Mouse (Mus musculus): ENCODE data around the gene Drg1. TPM values are rescaled to one million over a fixed set of nuclear protein-coding genes. Genes with fewer than 3 reads are reported as not detected.

Gene Drg1
- polyA plus RNA-seq, 1 experiment from 2014 or later, result 212 TPM

GRCm38 (mm10) chr11:3247387-3247786 is 18.8 kb downstream of the Drg1 start:
- Histone ChIP-seq H3K27me3 (ENCODE audit: control insufficient read depth, insufficient read depth, low read depth, low read length) (no peaks in the 10 kb centered on the region), H3K4me3 (ENCODE audit: low read depth, low read length) (no peak overlapping the region), H3K4me1 (ENCODE audit: control insufficient read depth, insufficient read depth, low read length) (no peaks in the 10 kb centered on the region), H3K9me3 (replicated peaks; ENCODE audit: control insufficient read depth, low read length, poor library complexity, severe bottlenecking) (no peaks in the 10 kb centered on the region), H3K36me3 (ENCODE audit: control insufficient read depth, insufficient read depth, low read length) (peaks cover 57% of the 10 kb centered on the region), H3K27ac (ENCODE audit: low read length) (no peak overlapping the region), H3K4me2 (ENCODE audit: low read length) (no peak overlapping the region), H3K9ac (ENCODE audit: low read depth, low read length) (no peak overlapping the region)
- 100% methylated on average over 2 of the region's 2 CpGs for WGBS
- ATAC-seq, result no peak

- Histone ChIP-seq H3K9ac (ENCODE audit: low read depth, low read length) (no peak overlapping the region), H3K27ac (ENCODE audit: low read length) (no peak overlapping the region), H3K9me3 (replicated peaks; ENCODE audit: control insufficient read depth, low read length, poor library complexity, severe bottlenecking) (no peaks in the 10 kb centered on the region), H3K4me3 (ENCODE audit: low read depth, low read length) (no peak overlapping the region), H3K4me1 (ENCODE audit: control insufficient read depth, insufficient read depth, low read length) (no peaks in the 10 kb centered on the region), H3K27me3 (ENCODE audit: control insufficient read depth, insufficient read depth, low read depth, low read length) (no peaks in the 10 kb centered on the region), H3K4me2 (ENCODE audit: low read length) (no peak overlapping the region), H3K36me3 (ENCODE audit: control insufficient read depth, insufficient read depth, low read length) (peaks cover 54% of the 10 kb centered on the region)
- WGBS, result 80% methylated on average over 4 of the region's 4 CpGs
- ATAC-seq, result no peak
These were observed 22.4 kb downstream of the Drg1 start for GRCm38 (mm10) chr11:3243771-3244170.

- peaks cover 52% of the 10 kb centered on the region for H3K36me3 ChIP-seq (ENCODE audit: control insufficient read depth, insufficient read depth, low read length)
- no peak overlapping the region for H3K9ac ChIP-seq (ENCODE audit: low read depth, low read length)
- no peak overlapping the region for H3K27ac ChIP-seq (ENCODE audit: low read length)
- no peaks in the 10 kb centered on the region for H3K27me3 ChIP-seq (ENCODE audit: control insufficient read depth, insufficient read depth, low read depth, low read length)
- 96% methylated on average over 7 of the region's 7 CpGs for WGBS
- H3K9me3 ChIP-seq (replicated peaks; ENCODE audit: control insufficient read depth, low read length, poor library complexity, severe bottlenecking), result no peaks in the 10 kb centered on the region
- no peak overlapping the region for H3K4me3 ChIP-seq (ENCODE audit: low read depth, low read length)
- H3K4me2 ChIP-seq (ENCODE audit: low read length), result no peak overlapping the region
- H3K4me1 ChIP-seq (ENCODE audit: control insufficient read depth, insufficient read depth, low read length), result no peaks in the 10 kb centered on the region
- no peak for ATAC-seq
These were observed 23.8 kb downstream of the Drg1 start for GRCm38 (mm10) chr11:3242395-3242794.

GRCm38 (mm10) chr11:3235277-3235676 is 30.9 kb downstream of the Drg1 start:
- Histone ChIP-seq H3K4me1 (ENCODE audit: control insufficient read depth, insufficient read depth, low read length) (no peaks in the 10 kb centered on the region), H3K36me3 (ENCODE audit: control insufficient read depth, insufficient read depth, low read length) (peaks cover 39% of the 10 kb centered on the region), H3K4me2 (ENCODE audit: low read length) (no peak overlapping the region), H3K9ac (ENCODE audit: low read depth, low read length) (no peak overlapping the region), H3K9me3 (replicated peaks; ENCODE audit: control insufficient read depth, low read length, poor library complexity, severe bottlenecking) (no peaks in the 10 kb centered on the region), H3K27ac (ENCODE audit: low read length) (no peak overlapping the region), H3K4me3 (ENCODE audit: low read depth, low read length) (no peak overlapping the region), H3K27me3 (ENCODE audit: control insufficient read depth, insufficient read depth, low read depth, low read length) (no peaks in the 10 kb centered on the region)
- WGBS, result 77% methylated on average over 5 of the region's 5 CpGs
- no peak for ATAC-seq

- 89% methylated on average over 4 of the region's 4 CpGs for WGBS
- H3K4me3 ChIP-seq (ENCODE audit: low read depth, low read length), result no peak overlapping the region
- no peak for ATAC-seq
- H3K9me3 ChIP-seq (replicated peaks; ENCODE audit: control insufficient read depth, low read length, poor library complexity, severe bottlenecking), result no peaks in the 10 kb centered on the region
- H3K4me1 ChIP-seq (ENCODE audit: control insufficient read depth, insufficient read depth, low read length), result no peaks in the 10 kb centered on the region
- H3K36me3 ChIP-seq (ENCODE audit: control insufficient read depth, insufficient read depth, low read length), result peaks cover 43% of the 10 kb centered on the region
- no peak overlapping the region for H3K27ac ChIP-seq (ENCODE audit: low read length)
- H3K4me2 ChIP-seq (ENCODE audit: low read length), result no peak overlapping the region
- no peak overlapping the region for H3K9ac ChIP-seq (ENCODE audit: low read depth, low read length)
- no peaks in the 10 kb centered on the region for H3K27me3 ChIP-seq (ENCODE audit: control insufficient read depth, insufficient read depth, low read depth, low read length)
These were observed 32.5 kb downstream of the Drg1 start for GRCm38 (mm10) chr11:3233704-3234103.

- H3K27me3 ChIP-seq (ENCODE audit: control insufficient read depth, insufficient read depth, low read depth, low read length), result no peaks in the 10 kb centered on the region
- H3K4me1 ChIP-seq (ENCODE audit: control insufficient read depth, insufficient read depth, low read length), result no peaks in the 10 kb centered on the region
- no peak overlapping the region for H3K4me2 ChIP-seq (ENCODE audit: low read length)
- H3K4me3 ChIP-seq (ENCODE audit: low read depth, low read length), result no peak overlapping the region
- no peak overlapping the region for H3K9ac ChIP-seq (ENCODE audit: low read depth, low read length)
- H3K9me3 ChIP-seq (replicated peaks; ENCODE audit: control insufficient read depth, low read length, poor library complexity, severe bottlenecking), result no peaks in the 10 kb centered on the region
- no peak overlapping the region for H3K27ac ChIP-seq (ENCODE audit: low read length)
- H3K36me3 ChIP-seq (ENCODE audit: control insufficient read depth, insufficient read depth, low read length), result peaks cover 41% of the 10 kb centered on the region
- no peak for ATAC-seq
- 90% methylated on average over 3 of the region's 3 CpGs for WGBS
These were observed 34.0 kb downstream of the Drg1 start for GRCm38 (mm10) chr11:3232248-3232647.

- no peak overlapping the region for H3K4me3 ChIP-seq (ENCODE audit: low read depth, low read length)
- H3K27me3 ChIP-seq (ENCODE audit: control insufficient read depth, insufficient read depth, low read depth, low read length), result no peaks in the 10 kb centered on the region
- no peak overlapping the region for H3K9ac ChIP-seq (ENCODE audit: low read depth, low read length)
- 96% methylated on average over 3 of the region's 3 CpGs for WGBS
- no peaks in the 10 kb centered on the region for H3K9me3 ChIP-seq (replicated peaks; ENCODE audit: control insufficient read depth, low read length, poor library complexity, severe bottlenecking)
- no peak overlapping the region for H3K4me2 ChIP-seq (ENCODE audit: low read length)
- no peaks in the 10 kb centered on the region for H3K4me1 ChIP-seq (ENCODE audit: control insufficient read depth, insufficient read depth, low read length)
- ATAC-seq, result no peak
- H3K36me3 ChIP-seq (ENCODE audit: control insufficient read depth, insufficient read depth, low read length), result peaks cover 31% of the 10 kb centered on the region
- H3K27ac ChIP-seq (ENCODE audit: low read length), result no peak overlapping the region
These were observed 39.1 kb downstream of the Drg1 start for GRCm38 (mm10) chr11:3227113-3227512.

- Histone ChIP-seq H3K4me3 (ENCODE audit: low read depth, low read length) (no peak overlapping the region), H3K4me2 (ENCODE audit: low read length) (no peak overlapping the region), H3K9me3 (replicated peaks; ENCODE audit: control insufficient read depth, low read length, poor library complexity, severe bottlenecking) (no peaks in the 10 kb centered on the region), H3K27ac (ENCODE audit: low read length) (no peak overlapping the region), H3K27me3 (ENCODE audit: control insufficient read depth, insufficient read depth, low read depth, low read length) (no peaks in the 10 kb centered on the region), H3K4me1 (ENCODE audit: control insufficient read depth, insufficient read depth, low read length) (no peaks in the 10 kb centered on the region), H3K36me3 (ENCODE audit: control insufficient read depth, insufficient read depth, low read length) (peaks cover 36% of the 10 kb centered on the region), H3K9ac (ENCODE audit: low read depth, low read length) (no peak overlapping the region)
- WGBS, result 79% methylated on average over 5 of the region's 5 CpGs
- no peak for ATAC-seq
These were observed 43.1 kb downstream of the Drg1 start for GRCm38 (mm10) chr11:3223105-3223504.

GRCm38 (mm10) chr11:3212526-3212925 is 53.7 kb downstream of the Drg1 start:
- Histone ChIP-seq H3K4me2 (ENCODE audit: low read length) (no peak overlapping the region), H3K27ac (ENCODE audit: low read length) (no peak overlapping the region), H3K4me1 (ENCODE audit: control insufficient read depth, insufficient read depth, low read length) (no peaks in the 10 kb centered on the region), H3K9me3 (replicated peaks; ENCODE audit: control insufficient read depth, low read length, poor library complexity, severe bottlenecking) (no peaks in the 10 kb centered on the region), H3K27me3 (ENCODE audit: control insufficient read depth, insufficient read depth, low read depth, low read length) (no peaks in the 10 kb centered on the region), H3K9ac (ENCODE audit: low read depth, low read length) (no peak overlapping the region), H3K4me3 (ENCODE audit: low read depth, low read length) (no peak overlapping the region), H3K36me3 (ENCODE audit: control insufficient read depth, insufficient read depth, low read length) (peaks cover 17% of the 10 kb centered on the region)
- ATAC-seq, result no peak
- 89% methylated on average over 1 of the region's 1 CpGs for WGBS

GRCm38 (mm10) chr11:3206783-3207182 is 59.4 kb downstream of the Drg1 start:
- Histone ChIP-seq H3K36me3 (ENCODE audit: control insufficient read depth, insufficient read depth, low read length) (peaks cover 2% of the 10 kb centered on the region), H3K27ac (ENCODE audit: low read length) (no peak overlapping the region), H3K9me3 (replicated peaks; ENCODE audit: control insufficient read depth, low read length, poor library complexity, severe bottlenecking) (no peaks in the 10 kb centered on the region), H3K4me1 (ENCODE audit: control insufficient read depth, insufficient read depth, low read length) (peaks cover 6% of the 10 kb centered on the region), H3K27me3 (ENCODE audit: control insufficient read depth, insufficient read depth, low read depth, low read length) (no peaks in the 10 kb centered on the region), H3K4me3 (ENCODE audit: low read depth, low read length) (no peak overlapping the region), H3K4me2 (ENCODE audit: low read length) (no peak overlapping the region), H3K9ac (ENCODE audit: low read depth, low read length) (no peak overlapping the region)
- WGBS, result 89% methylated on average over 3 of the region's 3 CpGs
- ATAC-seq, result no peak
